Mouse (Mus musculus) embryonic facial prominence, embryonic 12.5 days (tissue): Measurements from ENCODE around the gene Cth. TPM values are rescaled to one million over a fixed set of nuclear protein-coding genes. Genes with fewer than 3 reads are reported as not detected.
A peak's percentile ranks its signal among the peaks of the same experiment; 100 is the strongest.

Experiments
- ATAC-seq: fragments of 200-750 bp; cut with Nextera tagmentation; 2 replicates; pipeline ENCODE4 v1.8.0; 2017; ENCODE audit not compliant: insufficient number of reproducible peaks, insufficient read depth, low FRiP score, low TSS enrichment
- H3K27ac ChIP-seq: fragments of 300-500 bp; sonication (generic); 2 replicates; pipeline ENCODE4 v1.5.1; 2016; ENCODE audit warnings: mild to moderate bottlenecking
- H3K27me3 ChIP-seq: fragments of 300-500 bp; sonication (generic); 2 replicates; pipeline ENCODE4 v1.6.1; 2016; ENCODE audit warnings: mild to moderate bottlenecking, moderate library complexity
- H3K36me3 ChIP-seq: fragments of 300-500 bp; sonication (generic); 2 replicates; pipeline ENCODE4 v1.6.1; 2016; ENCODE audit warnings: mild to moderate bottlenecking
- H3K4me1 ChIP-seq: fragments of 300-500 bp; sonication (generic); 2 replicates; pipeline ENCODE4 v1.6.1; 2016
- H3K4me2 ChIP-seq: fragments of 300-500 bp; sonication (generic); replicated peaks from 2 replicates; pipeline ENCODE4 v1.6.1; 2016; ENCODE audit warnings: mild to moderate bottlenecking, moderate library complexity
- H3K4me3 ChIP-seq: fragments of 300-500 bp; sonication (generic); 2 replicates; pipeline ENCODE4 v1.5.1; 2016; ENCODE audit warnings: mild to moderate bottlenecking
- H3K9ac ChIP-seq: fragments of 300-500 bp; sonication (generic); 2 replicates; pipeline ENCODE4 v1.6.1; 2016; ENCODE audit warnings: mild to moderate bottlenecking, moderate library complexity
- H3K9me3 ChIP-seq: fragments of 300-500 bp; sonication (generic); 2 replicates; pipeline ENCODE4 v1.6.1; 2016; ENCODE audit warnings: mild to moderate bottlenecking, moderate library complexity
- WGBS: fragments of 180-500 bp; shearing (Covaris S2); methylation state at CpG from one replicate; pipeline ENCODE4 v1.1.7; 2016; 5-methylcytosine and 5-hydroxymethylcytosine counted together
- polyA plus RNA-seq: library from polyadenylated mRNA; unstranded; fragments of >200 nt; fragmentation: Nextera tagmentation; extraction: Ambion mirVana; gene quantifications from 2 replicates; pipeline ENCODE4 v1.2.1, GENCODE M21; 2016

Gene Cth
- polyA plus RNA-seq, result 15.3 TPM in 2 replicates

- no peaks in the 10 kb centered on the region for H3K27me3 ChIP-seq
- peak within 1 kb of the TSS; percentile 44 for H3K9ac ChIP-seq
- ATAC-seq, result peak; percentile 99
- H3K4me1 ChIP-seq, result 0 out of 2 replicates have a peak, but pooled peaks cover 3% of the 10 kb centered on the region
- under 1% methylated on average over 30 of the region's 30 CpGs for WGBS
- peak within 1 kb of the TSS; percentile 86 for H3K4me2 ChIP-seq
- H3K36me3 ChIP-seq, result no peaks in the 10 kb centered on the region
- H3K27ac ChIP-seq, result no peak within 1 kb of the TSS
- no peaks in the 10 kb centered on the region for H3K9me3 ChIP-seq
- peak within 1 kb of the TSS; percentile 54 for H3K4me3 ChIP-seq
Measured at GRCm38 (mm10) chr3:157924692-157925328, at the start of gene Cth. Gene Cth (minus strand): TSS chr3:157925077.

DNA sequence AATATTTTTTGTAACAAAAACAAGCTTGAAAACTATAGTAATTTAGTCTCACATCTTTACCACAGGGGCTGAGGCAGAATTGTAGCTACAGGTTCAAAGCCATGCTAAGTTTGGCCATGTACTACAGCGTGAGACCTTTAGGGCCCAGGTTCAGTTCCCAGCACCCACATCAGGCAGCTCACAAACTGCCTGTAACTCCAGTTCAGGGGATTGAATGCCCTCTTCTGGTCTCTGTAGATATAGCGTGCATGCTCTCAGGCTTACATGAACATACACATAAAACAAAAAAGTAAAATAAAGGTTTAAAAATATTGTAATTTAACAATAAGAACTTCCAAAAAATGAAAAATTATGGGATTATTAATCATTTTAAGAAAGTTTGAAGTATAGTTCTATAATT, 48.4 kb upstream of the Cth start:
- ATAC-seq, result no peak
- Histone ChIP-seq H3K36me3 (peaks cover 3% of the 10 kb centered on the region; the same call in 1 of the 2 replicates), H3K4me2 (no peak overlapping the region), H3K27me3 (no peaks in the 10 kb centered on the region), H3K4me3 (no peak overlapping the region), H3K4me1 (no peaks in the 10 kb centered on the region), H3K9me3 (no peaks in the 10 kb centered on the region), H3K27ac (no peak overlapping the region), H3K9ac (no peak overlapping the region)
- WGBS, result 99% methylated on average over 2 of the region's 2 CpGs

DNA sequence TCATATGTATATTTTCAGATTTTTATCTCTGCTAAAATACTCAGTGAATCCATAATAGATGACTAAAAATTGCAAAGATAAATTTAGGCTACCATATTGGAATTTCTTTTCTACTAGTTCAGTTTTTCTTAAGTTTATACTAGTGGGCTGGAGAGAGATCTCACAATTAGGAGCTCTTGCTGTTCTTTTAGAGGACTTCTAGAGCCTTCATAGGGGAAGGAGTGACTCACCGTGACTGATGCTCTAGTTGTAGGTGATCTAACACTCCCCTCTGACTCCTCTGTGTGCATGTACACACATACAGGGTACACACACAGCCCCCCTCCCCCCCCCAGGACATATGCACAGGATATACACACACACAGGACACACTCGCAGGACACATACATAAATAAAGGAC, 46.3 kb upstream of the Cth start:
- Histone ChIP-seq H3K4me2 (no peak overlapping the region), H3K9ac (no peak overlapping the region), H3K36me3 (peaks cover 3% of the 10 kb centered on the region; the same call in 1 of the 2 replicates), H3K27me3 (no peaks in the 10 kb centered on the region), H3K4me1 (no peaks in the 10 kb centered on the region), H3K4me3 (no peak overlapping the region), H3K27ac (no peak overlapping the region), H3K9me3 (no peaks in the 10 kb centered on the region)
- 93% methylated on average over 2 of the region's 2 CpGs for WGBS
- no peak for ATAC-seq

- ATAC-seq, result no peak
- no peak overlapping the region for H3K9ac ChIP-seq
- no peaks in the 10 kb centered on the region for H3K4me1 ChIP-seq
- 0 out of 2 replicates have a peak, but pooled peaks cover 2% of the 10 kb centered on the region for H3K36me3 ChIP-seq
- H3K27me3 ChIP-seq, result no peaks in the 10 kb centered on the region
- H3K4me2 ChIP-seq, result no peak overlapping the region
- H3K9me3 ChIP-seq, result no peaks in the 10 kb centered on the region
- no peak overlapping the region for H3K4me3 ChIP-seq
- no peak overlapping the region for H3K27ac ChIP-seq
Measured at GRCm38 (mm10) chr3:157957320-157957719, 32.4 kb upstream of the Cth start.

DNA sequence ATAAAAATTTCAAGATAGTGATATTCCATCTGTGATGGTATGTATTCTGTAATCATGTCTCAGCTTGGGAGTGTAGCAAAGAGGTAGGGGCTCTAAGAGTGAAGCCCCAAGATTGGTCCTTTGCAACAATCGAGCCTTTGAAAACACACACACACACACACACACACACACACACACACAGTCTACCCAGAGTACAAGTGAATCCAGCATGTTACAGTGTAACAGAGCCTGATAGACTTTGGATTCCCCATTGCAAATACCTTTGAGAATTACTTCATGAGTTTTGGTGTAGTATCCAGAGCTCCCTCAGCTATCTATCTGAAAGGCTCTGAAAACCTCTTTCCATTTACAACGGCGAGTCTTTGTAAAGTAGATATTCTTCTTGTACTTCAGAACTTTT, 31.3 kb upstream of the Cth start:
- no peak for ATAC-seq
- Histone ChIP-seq H3K9ac (no peak overlapping the region), H3K4me2 (no peak overlapping the region), H3K4me3 (no peak overlapping the region), H3K9me3 (no peaks in the 10 kb centered on the region), H3K4me1 (no peaks in the 10 kb centered on the region), H3K27ac (no peak overlapping the region), H3K36me3 (no peaks in the 10 kb centered on the region), H3K27me3 (no peaks in the 10 kb centered on the region)
- 97% methylated on average over 3 of the region's 3 CpGs for WGBS

- H3K27me3 ChIP-seq, result no peaks in the 10 kb centered on the region
- H3K4me1 ChIP-seq, result no peaks in the 10 kb centered on the region
- no peak overlapping the region for H3K9ac ChIP-seq
- WGBS, result 63% methylated on average over 2 of the region's 2 CpGs
- H3K27ac ChIP-seq, result no peak overlapping the region
- no peak overlapping the region for H3K4me3 ChIP-seq
- no peak for ATAC-seq
- no peak overlapping the region for H3K4me2 ChIP-seq
- H3K36me3 ChIP-seq, result no peaks in the 10 kb centered on the region
- H3K9me3 ChIP-seq, result no peaks in the 10 kb centered on the region
Measured at GRCm38 (mm10) chr3:157955466-157955865, 30.6 kb upstream of the Cth start.

DNA sequence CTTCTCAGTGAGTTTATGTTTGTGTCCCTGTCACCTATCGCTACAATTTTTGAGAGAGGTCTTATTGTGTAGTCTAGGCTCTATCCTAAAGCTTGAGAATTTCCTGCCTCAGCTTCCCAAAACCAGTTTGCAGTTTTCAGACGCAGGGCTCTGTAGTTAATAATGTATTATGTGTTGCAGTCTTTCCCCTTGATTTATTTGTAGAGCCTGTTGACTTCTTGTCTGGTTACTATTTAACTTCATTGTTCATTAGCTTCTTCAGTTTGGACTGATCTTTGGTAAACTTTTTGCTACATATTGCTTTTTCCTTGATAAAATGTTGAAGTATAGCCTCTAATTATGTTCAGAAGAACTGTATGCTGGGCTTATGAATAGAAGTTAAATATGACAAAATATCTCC, 27.8 kb upstream of the Cth start:
- ATAC-seq, result no peak
- no peaks in the 10 kb centered on the region for H3K36me3 ChIP-seq
- WGBS, result 95% methylated on average over 2 of the region's 2 CpGs
- no peaks in the 10 kb centered on the region for H3K9me3 ChIP-seq
- peaks cover 8% of the 10 kb centered on the region for H3K4me1 ChIP-seq
- no peak overlapping the region for H3K27ac ChIP-seq
- H3K9ac ChIP-seq, result no peak overlapping the region
- no peak overlapping the region for H3K4me3 ChIP-seq
- no peak overlapping the region for H3K4me2 ChIP-seq
- H3K27me3 ChIP-seq, result no peaks in the 10 kb centered on the region

GRCm38 (mm10) chr3:157947383-157948280, 22.8 kb upstream of the Cth start:
- H3K9ac ChIP-seq, result peak overlapping the region; percentile 91
- peak overlapping the region; percentile 64 for H3K4me2 ChIP-seq
- WGBS, result under 1% methylated on average over 90 of the region's 93 CpGs
- H3K36me3 ChIP-seq, result no peaks in the 10 kb centered on the region
- peak overlapping the region; percentile 92 for H3K4me3 ChIP-seq
- H3K9me3 ChIP-seq, result no peaks in the 10 kb centered on the region
- H3K27ac ChIP-seq, result peak overlapping the region; percentile 97
- peak; percentile 59 for ATAC-seq
- no peaks in the 10 kb centered on the region for H3K27me3 ChIP-seq
- H3K4me1 ChIP-seq, result peaks cover 11% of the 10 kb centered on the region

GRCm38 (mm10) chr3:157946843-157947358, 22.0 kb upstream of the Cth start, which contains the start of gene Ankrd13c:
Gene Ankrd13c (plus strand): TSS chr3:157947239.
- H3K4me2 ChIP-seq, result peak within 1 kb of the TSS; percentile 64
- peak within 1 kb of the TSS; percentile 97 for H3K27ac ChIP-seq
- peak; percentile 99 for ATAC-seq
- H3K9ac ChIP-seq, result peak within 1 kb of the TSS; percentile 91
- peaks cover 11% of the 10 kb centered on the region for H3K4me1 ChIP-seq
- H3K27me3 ChIP-seq, result no peaks in the 10 kb centered on the region
- H3K9me3 ChIP-seq, result no peaks in the 10 kb centered on the region
- H3K4me3 ChIP-seq, result peak within 1 kb of the TSS; percentile 92
- no peaks in the 10 kb centered on the region for H3K36me3 ChIP-seq
- WGBS, result under 1% methylated on average over 45 of the region's 45 CpGs

DNA sequence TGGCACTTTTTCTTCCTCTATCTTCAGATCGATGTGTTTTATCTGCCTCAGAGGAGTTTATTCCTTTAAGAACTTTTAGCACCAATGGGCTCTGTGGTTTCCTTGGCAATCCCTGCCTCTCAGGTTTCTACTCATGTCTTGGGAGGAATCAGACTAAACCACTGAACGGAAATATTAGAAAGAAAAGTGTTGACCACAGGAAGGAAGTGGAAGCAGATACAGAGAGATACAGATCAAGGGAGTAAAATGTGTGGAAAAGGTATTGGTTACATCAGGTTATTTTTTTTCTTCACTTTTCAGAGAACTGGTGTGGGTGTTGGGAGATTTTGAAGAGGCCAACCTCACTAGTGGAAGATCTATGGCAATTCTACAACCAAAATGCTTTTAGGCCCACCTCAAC, 13.7 kb upstream of the Cth start:
- 76% methylated on average over 2 of the region's 2 CpGs for WGBS
- Histone ChIP-seq H3K9ac (no peak overlapping the region), H3K36me3 (no peaks in the 10 kb centered on the region), H3K27ac (no peak overlapping the region), H3K4me1 (no peaks in the 10 kb centered on the region), H3K27me3 (no peaks in the 10 kb centered on the region), H3K4me2 (no peak overlapping the region), H3K9me3 (no peaks in the 10 kb centered on the region), H3K4me3 (no peak overlapping the region)
- ATAC-seq, result no peak

GRCm38 (mm10) chr3:157934301-157934823, 9.5 kb upstream of the Cth start:
- Histone ChIP-seq H3K36me3 (no peaks in the 10 kb centered on the region), H3K27ac (no peak overlapping the region), H3K9ac (no peak overlapping the region), H3K9me3 (no peaks in the 10 kb centered on the region), H3K4me3 (no peak overlapping the region), H3K4me2 (no peak overlapping the region), H3K4me1 (no peaks in the 10 kb centered on the region), H3K27me3 (no peaks in the 10 kb centered on the region)
- WGBS, result 82% methylated on average over 3 of the region's 3 CpGs
- no peak for ATAC-seq
